Mouse (Mus musculus) macrophage (primary cell): ENCODE measurements around the gene Gnas. TPM values are rescaled to one million over a fixed set of nuclear protein-coding genes. Genes with fewer than 3 reads are reported as not detected.

Experiments used
- H3K27ac ChIP-seq: fragments of 350-480 bp; formaldehyde crosslinking; 2 replicates; pipeline ENCODE4 v1.9.0; 2021
- H3K36me3 ChIP-seq: fragments of 350-480 bp; formaldehyde crosslinking; 2 replicates; pipeline ENCODE4 v1.9.0; 2021; ENCODE audit errors: inconsistent target
- H3K4me3 ChIP-seq: fragments of 350-480 bp; formaldehyde crosslinking; 2 replicates; pipeline ENCODE4 v1.9.0; 2021; ENCODE audit errors: inconsistent target
- H3K79me2 ChIP-seq: fragments of 350-480 bp; formaldehyde crosslinking; 2 replicates; pipeline ENCODE4 v1.9.0; 2021; ENCODE audit errors: inconsistent target
- WGBS: methylation state at CpG from one replicate; pipeline ENCODE4 v1.1.7; 2026; ENCODE audit warnings: inconsistent platforms; ENCODE audit not compliant: missing documents; 5-methylcytosine and 5-hydroxymethylcytosine counted together
- polyA plus RNA-seq: library from polyadenylated mRNA; stranded (reverse); fragments of 250-400 nt; gene quantifications from 3 replicates; pipeline ENCODE4 v1.2.4, GENCODE M21; 2018; ENCODE audit warnings: inconsistent platforms

Gnas gene
- polyA plus RNA-seq, 1 experiment from 2014 or later: 589 TPM

GRCm38 (mm10) chr2:174328358-174328905, 44.3 kb downstream of the Gnas start:
- H3K36me3 ChIP-seq: no peaks in the 10 kb centered on the region
- 41% methylated on average over 42 of the region's 46 CpGs for WGBS
- peak overlapping the region; percentile 21; the same call in 1 of the 2 replicates for H3K4me3 ChIP-seq
- H3K79me2 ChIP-seq: peaks cover 30% of the 10 kb centered on the region
- H3K27ac ChIP-seq: no peak overlapping the region

- WGBS: 28% methylated on average over 52 of the region's 58 CpGs
- Histone ChIP-seq H3K36me3 (no peaks in the 10 kb centered on the region), H3K79me2 (peaks cover 37% of the 10 kb centered on the region), H3K27ac (no peak overlapping the region), H3K4me3 (peak overlapping the region; percentile 15; the same call in 1 of the 2 replicates)
Observed at GRCm38 (mm10) chr2:174328926-174329662, 45.0 kb downstream of the Gnas start.

GRCm38 (mm10) chr2:174329663-174330615, 45.8 kb downstream of the Gnas start:
- H3K4me3 ChIP-seq: peak overlapping the region; percentile 50; the same call in 1 of the 2 replicates
- WGBS: 1% methylated on average over 41 of the region's 131 CpGs
- peaks cover 45% of the 10 kb centered on the region for H3K79me2 ChIP-seq
- no peaks in the 10 kb centered on the region for H3K36me3 ChIP-seq
- peak overlapping the region; percentile 43; the same call in 1 of the 2 replicates for H3K27ac ChIP-seq

- no peaks in the 10 kb centered on the region for H3K36me3 ChIP-seq
- peaks cover 53% of the 10 kb centered on the region for H3K79me2 ChIP-seq
- WGBS: under 1% methylated on average over 48 of the region's 48 CpGs
- H3K4me3 ChIP-seq: peak overlapping the region; percentile 50
- H3K27ac ChIP-seq: peak overlapping the region; percentile 43
Observed at GRCm38 (mm10) chr2:174330616-174331191, 46.6 kb downstream of the Gnas start.

GRCm38 (mm10) chr2:174331282-174332030, 47.3 kb downstream of the Gnas start:
- Histone ChIP-seq H3K79me2 (peaks cover 61% of the 10 kb centered on the region), H3K27ac (peak overlapping the region; percentile 36), H3K36me3 (no peaks in the 10 kb centered on the region), H3K4me3 (peak overlapping the region; percentile 50)
- WGBS: 37% methylated on average over 12 of the region's 12 CpGs

GRCm38 (mm10) chr2:174333239-174333890, 49.2 kb downstream of the Gnas start:
- WGBS: 76% methylated on average over 7 of the region's 7 CpGs
- Histone ChIP-seq H3K27ac (no peak overlapping the region), H3K4me3 (no peak overlapping the region), H3K79me2 (peaks cover 80% of the 10 kb centered on the region), H3K36me3 (no peaks in the 10 kb centered on the region)

- Histone ChIP-seq H3K4me3 (no peak overlapping the region), H3K27ac (no peak overlapping the region), H3K36me3 (no peaks in the 10 kb centered on the region), H3K79me2 (peaks cover 90% of the 10 kb centered on the region)
- 95% methylated on average over 10 of the region's 10 CpGs for WGBS
Observed at GRCm38 (mm10) chr2:174334415-174334814, 50.3 kb downstream of the Gnas start.

- Histone ChIP-seq H3K36me3 (no peaks in the 10 kb centered on the region), H3K4me3 (no peak overlapping the region), H3K79me2 (peaks cover 100% of the 10 kb centered on the region), H3K27ac (no peak overlapping the region)
- 92% methylated on average over 13 of the region's 13 CpGs for WGBS
Observed at GRCm38 (mm10) chr2:174337275-174337674, 53.2 kb downstream of the Gnas start.

GRCm38 (mm10) chr2:174339701-174340100, 55.6 kb downstream of the Gnas start:
- no peaks in the 10 kb centered on the region for H3K36me3 ChIP-seq
- 100% methylated on average over 1 of the region's 1 CpGs for WGBS
- H3K79me2 ChIP-seq: peaks cover 87% of the 10 kb centered on the region
- H3K4me3 ChIP-seq: no peak overlapping the region
- no peak overlapping the region for H3K27ac ChIP-seq

GRCm38 (mm10) chr2:174340229-174340892, 56.2 kb downstream of the Gnas start:
- WGBS: 91% methylated on average over 3 of the region's 3 CpGs
- Histone ChIP-seq H3K27ac (no peak overlapping the region), H3K4me3 (no peak overlapping the region), H3K36me3 (peaks cover 4% of the 10 kb centered on the region), H3K79me2 (peaks cover 87% of the 10 kb centered on the region)

GRCm38 (mm10) chr2:174340893-174341580, 56.9 kb downstream of the Gnas start:
- Histone ChIP-seq H3K36me3 (peaks cover 11% of the 10 kb centered on the region), H3K4me3 (no peak overlapping the region), H3K79me2 (peaks cover 87% of the 10 kb centered on the region), H3K27ac (no peak overlapping the region)
- WGBS: 98% methylated on average over 4 of the region's 4 CpGs

GRCm38 (mm10) chr2:174342793-174343400, 58.8 kb downstream of the Gnas start:
- H3K27ac ChIP-seq: peak overlapping the region; percentile 80
- no peak overlapping the region for H3K4me3 ChIP-seq
- H3K36me3 ChIP-seq: peaks cover 19% of the 10 kb centered on the region
- 91% methylated on average over 8 of the region's 8 CpGs for WGBS
- peaks cover 71% of the 10 kb centered on the region for H3K79me2 ChIP-seq
